Mouse (Mus musculus): ENCODE measurements around the gene Hpcal4. TPM values are rescaled to one million over a fixed set of nuclear protein-coding genes. Genes with fewer than 3 reads are reported as not detected.

Hpcal4 gene
- polyA plus RNA-seq, 1 experiment: 0.83 TPM

Other genes starting within 250 kb of the Hpcal4 start
- not detected in 2 replicates for gene Mfsd2a, start 222.0 kb upstream of the Hpcal4 start, polyA plus RNA-seq (2012; ENCODE audit: insufficient read depth, insufficient read length, missing spikeins)
- gene Mycl, start 187.6 kb upstream of the Hpcal4 start, polyA plus RNA-seq (2012; ENCODE audit: insufficient read depth, insufficient read length, missing spikeins): 0.83 and 0.92 TPM in 2 replicates
- 13.4 and 20.8 TPM in 2 replicates for gene Trit1, start 166.6 kb upstream of the Hpcal4 start, polyA plus RNA-seq (2012; ENCODE audit: insufficient read depth, insufficient read length, missing spikeins)
- gene Bmp8b, start 78.1 kb upstream of the Hpcal4 start, polyA plus RNA-seq (2012; ENCODE audit: insufficient read depth, insufficient read length, missing spikeins): 0.50 and 0.59 TPM in 2 replicates
- gene Oxct2b, start 67.0 kb upstream of the Hpcal4 start, polyA plus RNA-seq (2012; ENCODE audit: insufficient read depth, insufficient read length, missing spikeins): not detected in 2 replicates
- 20.4 and 23.5 TPM in 2 replicates for gene Ppie, start 43.3 kb upstream of the Hpcal4 start, polyA plus RNA-seq (2012; ENCODE audit: insufficient read depth, insufficient read length, missing spikeins)
- gene Nt5c1a, start 18.3 kb downstream of the Hpcal4 start, polyA plus RNA-seq (2012; ENCODE audit: insufficient read depth, insufficient read length, missing spikeins): not detected in 2 replicates
- gene Heyl, start 50.3 kb downstream of the Hpcal4 start, polyA plus RNA-seq (2012; ENCODE audit: insufficient read depth, insufficient read length, missing spikeins): 8.3 and 8.9 TPM in 2 replicates
- 45.5 and 52.1 TPM in 2 replicates for gene Pabpc4, start 79.1 kb downstream of the Hpcal4 start, polyA plus RNA-seq (2012; ENCODE audit: insufficient read depth, insufficient read length, missing spikeins)
- not detected in 2 replicates for gene Oxct2a, start 140.4 kb downstream of the Hpcal4 start, polyA plus RNA-seq (2012; ENCODE audit: insufficient read depth, insufficient read length, missing spikeins)
- not detected in 2 replicates for gene Bmp8a, start 160.0 kb downstream of the Hpcal4 start, polyA plus RNA-seq (2012; ENCODE audit: insufficient read depth, insufficient read length, missing spikeins)